Mouse (Mus musculus) G1E (cell line): ENCODE results near the gene Hoxc11.

ENCODE experiments used
- CTCF ChIP-seq: IDR thresholded peaks from 2 replicates; pipeline ENCODE4 v1.5.1; 2012; ENCODE audit warnings: low read depth, low read length, inconsistent platforms, mixed read lengths
- GATA1 ChIP-seq: IDR thresholded peaks from 2 replicates; pipeline ENCODE4 v1.6.1; 2012; ENCODE audit warnings: borderline replicate concordance, low read length, inconsistent platforms, mixed read lengths
- GATA2 ChIP-seq: IDR thresholded peaks from 2 replicates; pipeline ENCODE4 v1.6.1; 2012; ENCODE audit warnings: low read depth, low read length, inconsistent platforms, borderline replicate concordance
- TAL1 ChIP-seq: conservative IDR thresholded peaks from 2 replicates; pipeline ENCODE4 v1.6.1; 2012; ENCODE audit warnings: low read depth, low read length, inconsistent platforms, mixed read lengths

GRCm38 (mm10) chr15:103002821-103003448, 48.7 kb downstream of the Hoxc11 start:
- TF ChIP-seq CTCF (no peak), TAL1 (no peak), GATA2 (no peak), GATA1 (no peak)
